Mouse (Mus musculus) heart, postnatal 4 days (tissue): Measurements from ENCODE around the gene Dab1. TPM values are rescaled to one million over a fixed set of nuclear protein-coding genes. Genes with fewer than 3 reads are reported as not detected.

Experiments used
- DNase-seq: peaks from one replicate; pipeline ENCODE4 v3.0.0; 2021
- total RNA-seq, 2 experiments: library from RNA; stranded (reverse); gene quantifications; 2 replicates each; pipeline ENCODE4 v1.2.3; 2021

The Dab1 gene
- total RNA-seq, 2 experiments from 2014 or later = 0.29 to 0.67 TPM

- DNase-seq = no peak
Observed at GRCm38 (mm10) chr4:103838377-103838776, 219.2 kb downstream of the Dab1 start.

- DNase-seq = no peak
Observed at GRCm38 (mm10) chr4:103839541-103839940, 220.4 kb downstream of the Dab1 start.

- DNase-seq = no peak
Observed at GRCm38 (mm10) chr4:103841126-103841525, 222.0 kb downstream of the Dab1 start.

DNA sequence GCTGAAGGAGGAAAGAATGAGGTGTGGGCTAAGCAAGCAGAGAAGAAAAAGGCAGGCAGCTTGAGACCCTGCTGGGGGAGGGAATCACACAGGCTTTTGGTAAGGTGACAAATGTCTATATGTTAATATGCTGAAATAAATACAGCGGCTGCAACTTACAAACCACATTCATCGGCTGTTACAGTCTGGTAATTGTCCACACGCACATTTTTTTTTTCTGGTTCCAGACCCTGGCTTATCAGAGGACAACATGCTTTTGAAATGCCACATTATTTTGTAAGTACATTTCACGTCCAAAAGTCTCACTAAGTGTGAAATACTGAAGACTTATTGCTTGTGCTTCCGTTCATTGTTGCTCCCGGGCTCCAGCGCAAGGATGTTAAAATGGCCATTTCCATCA lies 225.5 kb downstream of the Dab1 start:
- DNase-seq = no peak

DNA sequence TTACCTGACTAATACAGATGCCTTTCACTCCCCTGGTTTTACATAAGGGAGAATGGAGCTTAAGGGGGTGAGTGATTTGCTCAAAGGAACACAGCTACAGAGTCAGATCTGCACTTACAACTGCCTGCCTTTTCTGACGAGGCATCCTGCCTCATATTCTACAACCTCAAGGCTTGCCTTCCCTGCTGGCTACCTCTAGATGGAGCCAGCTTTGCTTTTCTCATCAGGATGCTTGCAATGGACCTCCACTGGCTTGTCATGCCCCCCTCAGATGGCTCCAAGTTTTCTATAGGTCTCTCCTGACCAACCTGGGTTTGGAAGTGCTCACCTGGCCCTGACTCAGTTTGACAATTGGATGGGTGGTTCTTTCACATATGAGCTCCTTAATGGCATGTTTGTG lies 238.0 kb downstream of the Dab1 start:
- DNase-seq = no peak

GRCm38 (mm10) chr4:103875564-103875963 lies 256.4 kb downstream of the Dab1 start:
- peak; percentile 63 for DNase-seq

DNA sequence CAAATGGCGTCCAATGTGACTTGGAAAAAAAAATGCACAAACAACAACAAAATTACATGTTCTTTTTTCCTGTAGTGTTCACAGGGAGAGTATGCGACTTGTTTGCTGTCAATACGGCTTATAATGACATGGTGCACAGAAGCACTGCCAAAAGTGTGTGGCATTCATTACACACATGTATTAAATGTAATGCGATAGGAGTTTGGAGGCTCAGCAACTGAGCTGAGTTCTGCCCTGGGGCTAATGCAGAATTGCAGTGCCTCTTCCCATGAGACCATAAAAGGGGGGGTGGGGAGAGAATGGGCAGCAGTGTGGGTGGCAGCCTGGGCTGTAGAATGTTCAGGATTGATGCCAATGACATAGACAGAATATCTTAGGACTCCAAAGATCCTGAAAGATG lies 259.7 kb downstream of the Dab1 start:
- no peak for DNase-seq

GRCm38 (mm10) chr4:103881641-103882040 lies 262.5 kb downstream of the Dab1 start:
- no peak for DNase-seq

GRCm38 (mm10) chr4:103888086-103888485 lies 268.9 kb downstream of the Dab1 start:
- DNase-seq = no peak

DNA sequence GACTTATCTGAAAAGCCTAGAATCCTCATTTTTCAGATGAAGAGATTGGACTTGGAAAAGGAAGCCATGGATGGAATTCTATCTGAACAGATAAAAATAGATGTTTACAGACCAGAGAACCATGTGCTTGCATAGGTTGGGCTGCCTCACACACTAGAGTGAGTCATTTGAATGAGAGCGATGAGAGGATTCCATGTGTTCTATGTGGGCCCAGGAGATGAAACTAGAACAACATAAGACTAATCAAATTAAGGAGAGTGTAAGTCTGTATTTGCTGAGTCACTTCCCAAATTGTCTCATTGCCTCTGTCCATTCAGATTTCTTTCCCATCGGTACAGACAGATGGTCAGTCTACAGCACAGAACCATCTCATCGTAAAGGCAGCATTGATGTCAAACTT lies 270.0 kb downstream of the Dab1 start:
- DNase-seq = no peak

DNA sequence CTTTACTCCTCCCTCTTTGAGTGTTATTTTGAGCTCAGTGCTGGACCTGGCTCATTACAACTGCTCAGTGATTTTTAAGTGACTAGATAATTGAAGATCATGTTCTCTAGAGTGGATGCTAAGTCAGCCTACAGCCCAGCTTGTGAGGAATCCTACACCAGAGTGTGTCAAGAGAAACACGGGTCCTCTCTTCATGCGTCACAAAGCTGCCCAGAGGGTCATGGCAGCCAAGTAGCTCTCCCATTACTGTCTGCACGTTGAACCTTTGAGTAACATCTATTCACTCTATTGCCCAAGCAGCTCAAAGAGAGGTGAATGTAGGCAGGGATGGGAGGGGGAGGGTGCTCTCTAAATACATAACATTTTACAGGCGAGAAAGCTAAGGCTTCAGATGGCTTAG lies 277.6 kb downstream of the Dab1 start:
- no peak for DNase-seq

DNA sequence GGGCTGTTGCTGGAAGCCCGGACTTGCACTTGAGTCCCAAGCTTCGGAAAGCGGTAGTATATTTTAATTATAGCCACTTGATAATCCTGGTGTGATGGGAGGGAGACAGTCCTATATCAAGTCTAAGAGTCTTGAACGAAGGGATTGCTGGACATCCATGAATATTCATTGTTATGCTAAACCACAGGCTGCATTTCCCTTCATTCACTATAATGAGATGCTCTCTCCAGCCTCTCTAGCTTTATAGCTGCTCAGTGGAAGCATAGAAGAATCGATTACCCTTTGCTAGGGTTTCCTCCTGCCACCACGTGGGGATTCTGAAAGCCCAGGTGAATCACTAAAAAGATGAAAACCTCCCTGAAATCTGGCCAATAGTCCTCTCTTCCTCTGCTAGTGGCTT lies 278.5 kb downstream of the Dab1 start:
- no peak for DNase-seq

- DNase-seq = no peak
Observed at GRCm38 (mm10) chr4:103911441-103911840, 292.3 kb downstream of the Dab1 start.

DNA sequence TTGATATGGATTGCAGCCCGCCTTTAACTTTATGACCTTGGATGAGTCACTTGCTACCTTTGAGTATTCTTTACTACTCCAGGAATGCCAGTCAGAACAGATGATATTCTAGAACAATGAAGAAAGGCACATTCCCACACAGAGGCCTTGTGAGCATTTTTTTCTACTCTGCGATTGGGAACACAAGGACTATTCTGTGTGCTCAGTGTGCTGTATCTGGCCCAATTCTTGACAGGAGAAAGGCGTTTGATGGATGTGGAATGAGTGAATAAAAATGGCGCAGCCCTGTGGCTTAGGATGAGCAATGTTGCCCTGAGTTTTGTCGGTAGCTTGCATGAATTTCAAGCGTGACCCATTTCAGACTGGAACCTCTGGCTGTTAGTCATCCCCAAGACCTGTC lies 292.9 kb downstream of the Dab1 start:
- DNase-seq = no peak

DNA sequence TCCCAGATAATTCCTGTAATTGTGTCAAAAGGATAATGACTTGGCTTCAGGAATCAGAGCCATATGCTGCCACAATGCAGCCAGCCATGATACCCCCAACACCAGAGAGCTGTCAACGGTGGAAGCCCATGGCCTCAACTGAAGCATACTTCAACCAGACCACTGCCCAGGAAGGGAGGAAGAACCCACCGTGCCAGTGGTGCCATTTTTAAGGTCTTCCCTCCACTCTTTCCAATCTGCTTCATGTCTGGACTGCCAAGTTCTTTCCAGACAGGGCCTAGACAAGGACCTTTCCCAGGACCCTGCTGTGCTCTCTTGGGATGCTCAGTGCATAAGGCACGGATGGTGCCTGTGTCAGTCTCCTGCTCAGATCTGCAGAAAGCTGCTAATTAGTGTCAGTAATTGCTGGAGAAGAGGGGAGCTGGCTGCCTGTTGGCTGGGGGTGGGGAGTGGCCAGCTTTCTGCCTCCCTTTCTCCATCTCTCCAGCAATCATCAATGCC lies 303.3 kb downstream of the Dab1 start:
- no peak for DNase-seq

DNA sequence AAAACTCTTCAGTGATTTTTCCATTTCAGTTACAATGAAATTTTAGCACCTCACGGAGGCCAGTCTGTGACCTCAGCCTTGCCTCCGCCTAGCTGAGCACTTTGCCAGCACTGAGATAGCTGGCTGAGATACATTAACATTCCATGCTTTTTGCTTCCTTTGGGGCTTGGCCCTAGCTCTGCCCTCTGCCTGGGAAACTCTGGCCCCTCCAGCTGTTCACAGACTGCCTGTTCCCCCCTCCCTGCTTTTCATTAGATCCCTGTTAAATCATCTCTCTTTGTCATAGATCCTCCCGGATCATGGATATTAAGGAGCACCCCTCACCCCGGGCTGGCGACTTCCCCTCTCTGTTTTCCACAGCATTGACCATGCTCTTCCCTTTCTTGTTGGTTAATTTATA lies 307.5 kb downstream of the Dab1 start:
- DNase-seq = peak; percentile 10

DNA sequence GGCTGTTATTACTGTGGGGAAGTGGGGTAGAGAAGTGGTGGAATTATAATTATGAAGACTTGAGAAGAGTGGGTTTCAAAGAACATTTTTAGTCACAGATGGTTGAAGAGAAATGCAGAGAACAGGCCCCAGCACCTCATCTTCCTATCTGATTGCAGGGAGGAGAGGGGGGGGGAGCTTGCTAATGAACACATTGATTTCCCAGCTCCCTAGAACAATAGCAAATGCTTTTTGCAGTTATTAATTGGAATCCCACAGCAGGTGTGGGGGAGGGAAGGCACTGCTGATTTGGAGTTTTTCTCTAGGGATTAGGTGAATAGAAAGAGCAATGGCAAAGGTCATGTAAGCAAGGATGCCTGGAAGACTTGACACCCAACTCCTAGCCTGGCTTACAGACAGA lies 310.5 kb downstream of the Dab1 start:
- no peak for DNase-seq

DNA sequence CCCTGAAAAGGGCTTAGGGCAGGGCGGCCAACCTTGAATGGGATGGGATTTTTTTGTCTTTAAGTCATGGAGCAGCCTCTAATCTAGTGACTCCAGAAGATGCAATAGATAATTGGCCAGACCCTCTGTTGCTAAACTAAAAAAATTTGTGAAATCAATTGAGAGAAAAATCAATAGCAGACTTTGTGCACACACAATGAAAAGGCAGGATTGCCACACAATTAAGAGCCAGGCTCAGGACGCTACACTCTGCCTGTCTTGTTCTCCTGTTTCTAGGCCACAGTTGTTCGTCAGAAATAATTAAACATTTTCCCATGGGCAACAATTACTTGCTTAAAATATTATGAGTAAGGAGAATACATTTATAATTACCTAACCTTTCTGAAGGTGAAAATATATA lies 315.2 kb downstream of the Dab1 start:
- no peak for DNase-seq

GRCm38 (mm10) chr4:103948255-103948654 lies 329.1 kb downstream of the Dab1 start:
- DNase-seq = no peak

- DNase-seq = no peak
Observed at GRCm38 (mm10) chr4:103953652-103954220, 334.6 kb downstream of the Dab1 start.

DNA sequence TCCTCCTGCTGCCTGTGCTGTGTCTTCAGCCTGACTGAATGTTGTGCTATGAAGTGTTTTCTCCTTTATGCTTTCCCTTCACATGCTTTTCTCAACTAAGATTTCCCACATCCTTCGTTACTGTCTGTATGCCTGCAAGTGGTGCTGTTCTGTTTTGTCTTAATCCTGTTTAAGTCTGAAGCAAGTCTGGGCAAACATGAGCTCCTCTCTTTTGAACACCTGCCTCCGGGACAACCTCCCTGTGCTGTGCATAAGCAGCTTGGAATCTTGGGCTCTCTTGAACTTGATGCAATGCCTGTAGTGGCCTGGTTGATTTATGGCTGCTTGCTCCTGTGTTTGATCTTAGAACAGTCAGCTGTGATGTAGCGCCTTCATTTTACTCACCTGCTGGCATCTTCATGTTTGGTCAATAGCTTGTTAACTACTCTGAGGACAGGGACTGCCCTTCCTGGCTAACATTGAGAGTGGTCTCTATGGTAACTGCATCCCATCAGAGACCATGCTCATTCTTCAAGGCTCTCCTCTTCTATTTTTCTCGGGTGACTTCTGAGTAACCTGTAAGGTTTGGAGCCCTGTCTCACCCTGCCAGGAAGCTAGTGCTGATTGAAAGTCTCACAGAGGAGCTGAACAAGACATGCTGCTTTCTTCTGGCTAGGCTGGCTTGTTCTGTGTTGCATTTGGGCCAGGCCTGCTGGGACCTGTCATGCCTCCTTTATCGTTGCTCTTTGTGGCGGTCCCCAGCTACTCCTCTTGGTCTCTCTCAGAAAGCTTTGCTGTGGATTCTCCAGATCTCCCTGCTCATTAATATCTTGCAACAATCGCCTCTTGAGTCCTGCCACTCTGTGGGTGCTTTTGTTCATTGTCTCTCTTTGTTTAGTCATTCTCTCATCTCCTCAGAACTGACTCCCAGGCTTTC lies 342.2 kb downstream of the Dab1 start:
- no peak for DNase-seq

DNA sequence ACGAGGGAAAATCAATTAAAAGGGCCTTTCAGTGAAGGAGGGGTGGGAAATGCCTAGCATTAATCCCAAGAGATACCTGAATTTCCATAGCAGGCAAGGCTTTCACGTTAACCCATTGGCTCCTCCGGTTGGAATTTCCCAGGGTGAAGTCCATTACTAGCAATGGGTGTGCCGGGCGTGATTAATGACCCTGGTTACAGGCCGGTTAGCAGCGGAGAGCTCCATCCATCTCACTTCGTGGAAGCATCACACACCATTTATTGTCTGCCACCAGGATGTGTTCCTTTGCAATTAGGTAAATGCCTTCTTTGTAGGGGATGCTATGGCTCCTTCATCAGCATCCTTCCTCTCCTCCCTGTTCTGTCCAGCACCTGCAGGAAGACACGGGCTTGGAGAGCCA lies 350.7 kb downstream of the Dab1 start:
- no peak for DNase-seq

DNA sequence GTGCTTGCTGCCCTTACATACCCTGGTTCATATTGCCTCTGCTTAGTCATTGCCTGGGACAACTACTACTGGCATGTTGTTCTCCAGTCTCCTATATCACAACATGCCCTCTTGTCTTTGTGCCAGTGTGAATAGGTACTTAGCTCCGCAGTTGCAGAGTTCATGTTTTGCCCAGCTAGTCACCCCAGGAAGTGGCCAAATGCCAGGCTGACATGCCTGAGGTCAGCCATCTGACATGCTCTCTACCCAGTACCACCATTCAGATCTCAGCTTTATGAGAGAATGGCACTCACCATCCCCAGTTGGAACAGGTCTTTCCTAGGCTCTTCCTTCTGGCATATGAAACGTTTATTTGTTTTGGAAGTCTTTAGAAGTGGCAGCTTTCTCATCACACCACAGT lies 355.4 kb downstream of the Dab1 start:
- DNase-seq = no peak

GRCm38 (mm10) chr4:103974946-103975345 lies 355.8 kb downstream of the Dab1 start:
- DNase-seq = no peak
